Mouse (Mus musculus) hindbrain, embryonic 16.5 days (tissue): ENCODE results near the gene Caskin1. TPM values are rescaled to one million over a fixed set of nuclear protein-coding genes. Genes with fewer than 3 reads are reported as not detected.

Experiments used
- ATAC-seq: fragments of 200-750 bp; cut with Nextera tagmentation; 2 replicates; pipeline ENCODE4 v1.8.0; 2017; ENCODE audit warnings: moderate TSS enrichment, moderate library complexity
- H3K27ac ChIP-seq: fragments of 300-500 bp; sonication (generic); 2 replicates; pipeline ENCODE4 v1.5.1; 2014; ENCODE audit warnings: low read depth, mild to moderate bottlenecking, control low read depth, low read length, moderate library complexity
- H3K27me3 ChIP-seq: fragments of 300-500 bp; sonication (generic); replicated peaks from 2 replicates; pipeline ENCODE4 v1.6.1; 2014; ENCODE audit warnings: low read length; ENCODE audit not compliant: control insufficient read depth, insufficient read depth
- H3K36me3 ChIP-seq: fragments of 300-500 bp; sonication (generic); 2 replicates; pipeline ENCODE4 v1.6.1; 2014; ENCODE audit warnings: mild to moderate bottlenecking, low read length, moderate library complexity, mixed read lengths; ENCODE audit not compliant: control insufficient read depth, insufficient read depth
- H3K4me1 ChIP-seq: fragments of 300-500 bp; sonication (generic); 2 replicates; pipeline ENCODE4 v1.6.1; 2014; ENCODE audit warnings: low read depth, low read length; ENCODE audit not compliant: control insufficient read depth, insufficient read depth
- H3K4me2 ChIP-seq: fragments of 300-500 bp; sonication (generic); 2 replicates; pipeline ENCODE4 v1.6.1; 2014; ENCODE audit warnings: mild to moderate bottlenecking, low read length, control low read depth, moderate library complexity
- H3K4me3 ChIP-seq: fragments of 300-500 bp; sonication (generic); 2 replicates; pipeline ENCODE4 v1.5.1; 2014; ENCODE audit warnings: mild to moderate bottlenecking, low read length, control low read depth, moderate library complexity
- H3K9ac ChIP-seq: fragments of 300-500 bp; sonication (generic); 2 replicates; pipeline ENCODE4 v1.6.1; 2014; ENCODE audit warnings: low read depth, mild to moderate bottlenecking, control low read depth, low read length, moderate library complexity
- H3K9me3 ChIP-seq: fragments of 300-500 bp; sonication (generic); 2 replicates; pipeline ENCODE4 v1.6.1; 2014; ENCODE audit warnings: mild to moderate bottlenecking, low read length, moderate library complexity; ENCODE audit not compliant: control insufficient read depth
- WGBS: fragments of 180-500 bp; shearing (Covaris S2); extraction: QIAGEN DNeasy Blood & Tissue Kit; methylation state at CpG from one replicate; pipeline ENCODE4 v1.1.7; 2014; 5-methylcytosine and 5-hydroxymethylcytosine counted together
- polyA plus RNA-seq: library from polyadenylated mRNA; unstranded; fragments of >200 nt; fragmentation: Nextera tagmentation; extraction: Ambion mirVana; gene quantifications from 2 replicates; pipeline ENCODE4 v1.2.1, GENCODE M21; 2015

Gene Caskin1
- polyA plus RNA-seq, 1 experiment from 2014 or later = 43.6 TPM

GRCm38 (mm10) chr17:24524734-24525133 is 36.3 kb downstream of the Caskin1 start:
- Histone ChIP-seq H3K36me3 (no peaks in the 10 kb centered on the region; the same call in 1 of the 2 replicates), H3K9ac (peak overlapping the region; percentile 13; the same call in 1 of the 2 replicates), H3K4me3 (no peak overlapping the region), H3K4me2 (no peak overlapping the region), H3K27me3 (no peaks in the 10 kb centered on the region), H3K4me1 (peaks cover 27% of the 10 kb centered on the region), H3K27ac (no peak overlapping the region), H3K9me3 (no peaks in the 10 kb centered on the region)
- WGBS = 82% methylated on average over 2 of the region's 2 CpGs
- ATAC-seq = no peak

GRCm38 (mm10) chr17:24527315-24527714 is 38.9 kb downstream of the Caskin1 start:
- Histone ChIP-seq H3K27ac (peak overlapping the region; percentile 89), H3K4me1 (peaks cover 41% of the 10 kb centered on the region), H3K36me3 (no peaks in the 10 kb centered on the region; the same call in 1 of the 2 replicates), H3K9me3 (no peaks in the 10 kb centered on the region), H3K4me3 (peak overlapping the region; percentile 94), H3K9ac (peak overlapping the region; percentile 97), H3K4me2 (peak overlapping the region; percentile 80), H3K27me3 (no peaks in the 10 kb centered on the region)
- peak; percentile 40; the same call in 1 of the 2 replicates for ATAC-seq
- 0% methylated on average over 9 of the region's 19 CpGs for WGBS

GRCm38 (mm10) chr17:24527723-24528559 is 39.5 kb downstream of the Caskin1 start, which contains the start of gene Traf7:
Traf7 (minus strand) TSS chr17:24527938.
- under 1% methylated on average over 40 of the region's 40 CpGs for WGBS
- ATAC-seq = peak; percentile 98
- H3K9me3 ChIP-seq = no peaks in the 10 kb centered on the region
- H3K4me2 ChIP-seq = peak within 1 kb of the TSS; percentile 80
- peaks cover 47% of the 10 kb centered on the region for H3K4me1 ChIP-seq
- no peaks in the 10 kb centered on the region; the same call in 1 of the 2 replicates for H3K36me3 ChIP-seq
- peak within 1 kb of the TSS; percentile 89 for H3K27ac ChIP-seq
- peak within 1 kb of the TSS; percentile 97 for H3K9ac ChIP-seq
- no peaks in the 10 kb centered on the region for H3K27me3 ChIP-seq
- H3K4me3 ChIP-seq = peak within 1 kb of the TSS; percentile 94

- Histone ChIP-seq H3K27me3 (no peaks in the 10 kb centered on the region), H3K4me3 (peak overlapping the region; percentile 94), H3K4me2 (peak overlapping the region; percentile 71), H3K36me3 (no peaks in the 10 kb centered on the region; the same call in 1 of the 2 replicates), H3K9me3 (no peaks in the 10 kb centered on the region), H3K27ac (peak overlapping the region; percentile 78), H3K9ac (peak overlapping the region; percentile 70), H3K4me1 (peaks cover 51% of the 10 kb centered on the region)
- no peak for ATAC-seq
- WGBS = under 1% methylated on average over 8 of the region's 8 CpGs
Measured at GRCm38 (mm10) chr17:24528560-24528918, 40.1 kb downstream of the Caskin1 start.

- no peaks in the 10 kb centered on the region for H3K9me3 ChIP-seq
- 1% methylated on average over 4 of the region's 4 CpGs for WGBS
- H3K4me1 ChIP-seq = peaks cover 51% of the 10 kb centered on the region
- H3K4me3 ChIP-seq = peak overlapping the region; percentile 94
- no peaks in the 10 kb centered on the region for H3K27me3 ChIP-seq
- H3K9ac ChIP-seq = peak overlapping the region; percentile 70
- no peaks in the 10 kb centered on the region; the same call in 1 of the 2 replicates for H3K36me3 ChIP-seq
- H3K4me2 ChIP-seq = peak overlapping the region; percentile 71
- ATAC-seq = no peak
- peak overlapping the region; percentile 78; the same call in 1 of the 2 replicates for H3K27ac ChIP-seq
Measured at GRCm38 (mm10) chr17:24529007-24529451, 40.6 kb downstream of the Caskin1 start.

- no peak overlapping the region for H3K27ac ChIP-seq
- H3K36me3 ChIP-seq = no peaks in the 10 kb centered on the region; the same call in 1 of the 2 replicates
- WGBS = 19% methylated on average over 5 of the region's 5 CpGs
- no peaks in the 10 kb centered on the region for H3K9me3 ChIP-seq
- no peaks in the 10 kb centered on the region for H3K27me3 ChIP-seq
- peaks cover 51% of the 10 kb centered on the region for H3K4me1 ChIP-seq
- peak overlapping the region; percentile 71 for H3K4me2 ChIP-seq
- no peak for ATAC-seq
- peak overlapping the region; percentile 94 for H3K4me3 ChIP-seq
- H3K9ac ChIP-seq = peak overlapping the region; percentile 70
Measured at GRCm38 (mm10) chr17:24529883-24530282, 41.5 kb downstream of the Caskin1 start.

- Histone ChIP-seq H3K4me2 (peak overlapping the region; percentile 71), H3K36me3 (no peaks in the 10 kb centered on the region; the same call in 1 of the 2 replicates), H3K9me3 (no peaks in the 10 kb centered on the region), H3K27me3 (no peaks in the 10 kb centered on the region), H3K4me3 (no peak overlapping the region), H3K27ac (no peak overlapping the region), H3K4me1 (peaks cover 47% of the 10 kb centered on the region), H3K9ac (peak overlapping the region; percentile 70)
- no peak for ATAC-seq
- 29% methylated on average over 8 of the region's 8 CpGs for WGBS
Measured at GRCm38 (mm10) chr17:24530361-24531050, 42.1 kb downstream of the Caskin1 start.

- no peak for ATAC-seq
- peaks cover 45% of the 10 kb centered on the region for H3K4me1 ChIP-seq
- no peaks in the 10 kb centered on the region; the same call in 1 of the 2 replicates for H3K36me3 ChIP-seq
- 61% methylated on average over 3 of the region's 3 CpGs for WGBS
- H3K9me3 ChIP-seq = no peaks in the 10 kb centered on the region
- H3K9ac ChIP-seq = no peak overlapping the region
- no peak overlapping the region for H3K27ac ChIP-seq
- no peak overlapping the region for H3K4me3 ChIP-seq
- no peaks in the 10 kb centered on the region for H3K27me3 ChIP-seq
- no peak overlapping the region for H3K4me2 ChIP-seq
Measured at GRCm38 (mm10) chr17:24531064-24531463, 42.7 kb downstream of the Caskin1 start.

GRCm38 (mm10) chr17:24532045-24532444 is 43.6 kb downstream of the Caskin1 start:
- Histone ChIP-seq H3K9me3 (no peaks in the 10 kb centered on the region), H3K4me1 (peaks cover 35% of the 10 kb centered on the region), H3K9ac (0 out of 2 replicates have a peak overlapping the region, but pooled peaks have one; percentile 18), H3K4me3 (no peak overlapping the region), H3K4me2 (no peak overlapping the region), H3K27ac (no peak overlapping the region), H3K27me3 (no peaks in the 10 kb centered on the region), H3K36me3 (no peaks in the 10 kb centered on the region)
- WGBS = 80% methylated on average over 7 of the region's 7 CpGs
- no peak for ATAC-seq
